Mouse (Mus musculus): Measurements from ENCODE around the gene Anp32a.

- TF ChIP-seq TAL1 (conservative IDR thresholded peaks at IDR 0.05; ENCODE audit: low read depth, low read length) (no peak), GATA1 (IDR thresholded peaks at IDR 0.05; ENCODE audit: borderline replicate concordance, low read length) (no peak), CTCF (IDR thresholded peaks at IDR 0.05; ENCODE audit: low read depth, low read length) (no peak), POLR2AphosphoS5 (IDR thresholded peaks at IDR 0.05; ENCODE audit: insufficient replicate concordance, low read depth, low read length) (no peak), GATA2 (IDR thresholded peaks at IDR 0.05; ENCODE audit: borderline replicate concordance, low read depth, low read length) (no peak)
These were observed 48.6 kb downstream of the Anp32a start for GRCm38 (mm10) chr9:62389735-62390134.
